Mouse (Mus musculus) hindbrain, embryonic 16.5 days (tissue): ENCODE measurements around the gene Onecut3. TPM values are rescaled to one million over a fixed set of nuclear protein-coding genes. Genes with fewer than 3 reads are reported as not detected.
A peak's percentile ranks its signal among the peaks of the same experiment; 100 is the strongest.

Experiments used
- ATAC-seq: fragments of 200-750 bp; cut with Nextera tagmentation; 2 replicates; pipeline ENCODE4 v1.8.0; 2017; ENCODE audit warnings: moderate TSS enrichment, moderate library complexity
- H3K27ac ChIP-seq: fragments of 300-500 bp; sonication (generic); 2 replicates; pipeline ENCODE4 v1.5.1; 2014; ENCODE audit warnings: low read depth, mild to moderate bottlenecking, control low read depth, low read length, moderate library complexity
- H3K27me3 ChIP-seq: fragments of 300-500 bp; sonication (generic); replicated peaks from 2 replicates; pipeline ENCODE4 v1.6.1; 2014; ENCODE audit warnings: low read length; ENCODE audit not compliant: control insufficient read depth, insufficient read depth
- H3K36me3 ChIP-seq: fragments of 300-500 bp; sonication (generic); 2 replicates; pipeline ENCODE4 v1.6.1; 2014; ENCODE audit warnings: mild to moderate bottlenecking, low read length, moderate library complexity, mixed read lengths; ENCODE audit not compliant: control insufficient read depth, insufficient read depth
- H3K4me1 ChIP-seq: fragments of 300-500 bp; sonication (generic); 2 replicates; pipeline ENCODE4 v1.6.1; 2014; ENCODE audit warnings: low read depth, low read length; ENCODE audit not compliant: control insufficient read depth, insufficient read depth
- H3K4me2 ChIP-seq: fragments of 300-500 bp; sonication (generic); 2 replicates; pipeline ENCODE4 v1.6.1; 2014; ENCODE audit warnings: mild to moderate bottlenecking, low read length, control low read depth, moderate library complexity
- H3K4me3 ChIP-seq: fragments of 300-500 bp; sonication (generic); 2 replicates; pipeline ENCODE4 v1.5.1; 2014; ENCODE audit warnings: mild to moderate bottlenecking, low read length, control low read depth, moderate library complexity
- H3K9ac ChIP-seq: fragments of 300-500 bp; sonication (generic); 2 replicates; pipeline ENCODE4 v1.6.1; 2014; ENCODE audit warnings: low read depth, mild to moderate bottlenecking, control low read depth, low read length, moderate library complexity
- H3K9me3 ChIP-seq: fragments of 300-500 bp; sonication (generic); 2 replicates; pipeline ENCODE4 v1.6.1; 2014; ENCODE audit warnings: mild to moderate bottlenecking, low read length, moderate library complexity; ENCODE audit not compliant: control insufficient read depth
- WGBS: fragments of 180-500 bp; shearing (Covaris S2); extraction: QIAGEN DNeasy Blood & Tissue Kit; methylation state at CpG from one replicate; pipeline ENCODE4 v1.1.7; 2014; 5-methylcytosine and 5-hydroxymethylcytosine counted together
- polyA plus RNA-seq: library from polyadenylated mRNA; unstranded; fragments of >200 nt; fragmentation: Nextera tagmentation; extraction: Ambion mirVana; gene quantifications from 2 replicates; pipeline ENCODE4 v1.2.1, GENCODE M21; 2015

Onecut3 gene
- polyA plus RNA-seq, 1 experiment from 2014 or later, result 1.2 TPM

DNA sequence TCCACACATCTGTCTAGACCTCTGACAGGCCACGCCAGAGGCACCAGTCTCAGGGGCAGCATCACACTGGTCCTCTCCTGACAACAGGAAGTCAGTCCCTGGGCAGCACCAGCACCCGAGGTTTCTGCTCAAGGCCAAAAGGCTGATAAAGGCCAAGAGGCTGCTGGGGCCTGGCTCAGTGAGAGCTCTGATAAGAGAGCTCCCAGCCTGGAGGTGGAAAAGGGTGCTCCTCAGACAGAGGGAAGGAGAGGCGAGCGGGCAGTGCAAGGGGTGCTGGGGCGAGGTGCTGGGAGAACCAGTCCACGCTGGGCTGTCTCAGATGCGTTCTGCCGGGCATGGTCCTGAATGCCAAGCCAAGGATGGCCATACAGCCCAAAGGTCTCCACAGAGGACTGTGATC is 58.9 kb downstream of the Onecut3 start:
- H3K27me3 ChIP-seq, result no peaks in the 10 kb centered on the region
- H3K4me1 ChIP-seq, result peaks cover 11% of the 10 kb centered on the region; the same call in 1 of the 2 replicates
- no peak overlapping the region for H3K9ac ChIP-seq
- no peak overlapping the region for H3K27ac ChIP-seq
- no peaks in the 10 kb centered on the region for H3K9me3 ChIP-seq
- H3K36me3 ChIP-seq, result peaks cover 9% of the 10 kb centered on the region
- no peak overlapping the region for H3K4me2 ChIP-seq
- 90% methylated on average over 8 of the region's 8 CpGs for WGBS
- no peak overlapping the region for H3K4me3 ChIP-seq
- no peak for ATAC-seq

DNA sequence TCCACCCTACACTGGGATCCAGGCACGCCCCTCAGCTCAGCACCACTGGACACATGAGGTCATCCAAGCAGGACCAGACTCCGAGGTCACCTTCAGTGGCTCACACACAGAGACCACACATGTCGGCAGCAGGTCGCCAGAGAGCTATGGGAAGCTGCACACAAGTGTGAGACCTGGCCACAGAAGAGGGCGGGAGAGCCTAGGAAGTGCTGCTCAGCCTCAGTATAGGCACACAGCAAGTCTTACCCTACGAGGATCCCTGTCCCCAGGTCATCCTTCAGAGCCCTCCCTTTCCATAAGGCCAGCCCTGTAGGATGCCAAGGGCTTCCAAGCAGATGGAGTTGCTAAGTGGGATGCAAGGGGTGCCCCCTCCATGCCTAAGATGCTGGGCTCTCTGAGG is 59.4 kb downstream of the Onecut3 start:
- Histone ChIP-seq H3K27me3 (no peaks in the 10 kb centered on the region), H3K4me3 (no peak overlapping the region), H3K9me3 (no peaks in the 10 kb centered on the region), H3K4me2 (no peak overlapping the region), H3K4me1 (peaks cover 11% of the 10 kb centered on the region; the same call in 1 of the 2 replicates), H3K27ac (no peak overlapping the region), H3K9ac (no peak overlapping the region), H3K36me3 (peaks cover 9% of the 10 kb centered on the region)
- WGBS, result 89% methylated on average over 6 of the region's 6 CpGs
- ATAC-seq, result no peak

DNA sequence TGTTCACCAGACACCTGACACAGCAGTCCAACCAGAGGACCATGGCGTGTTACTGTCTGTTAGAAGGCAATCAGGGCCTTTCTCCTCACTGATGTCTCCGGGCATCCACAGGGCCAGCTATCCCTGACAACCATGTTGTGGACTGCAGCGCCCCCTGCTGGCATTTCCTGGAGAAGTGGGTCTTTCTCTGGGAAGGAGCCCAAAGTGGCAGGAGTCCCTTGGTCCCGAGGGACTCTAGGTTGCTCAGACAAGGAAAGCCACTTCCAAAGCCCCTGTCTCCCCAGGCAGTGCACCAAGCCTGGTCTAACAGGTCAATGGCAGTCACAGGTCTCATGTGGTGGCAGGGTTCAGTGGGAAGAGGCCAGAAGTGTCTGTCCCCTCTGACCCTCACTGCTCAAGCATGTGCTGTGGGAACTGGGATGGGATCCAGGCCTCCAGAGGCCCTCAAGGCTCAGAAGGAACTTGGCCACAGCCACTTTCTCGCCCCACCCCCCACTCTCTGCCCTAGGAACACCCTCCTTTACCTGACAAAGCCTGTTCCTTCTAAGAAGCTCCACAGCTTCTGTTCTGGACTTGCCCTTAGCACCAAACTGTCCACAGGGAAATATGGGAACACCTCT is 62.8 kb downstream of the Onecut3 start:
- H3K4me3 ChIP-seq, result no peak overlapping the region
- peaks cover 30% of the 10 kb centered on the region for H3K4me1 ChIP-seq
- 36% methylated on average over 5 of the region's 5 CpGs for WGBS
- ATAC-seq, result no peak
- H3K27me3 ChIP-seq, result no peaks in the 10 kb centered on the region
- no peak overlapping the region for H3K4me2 ChIP-seq
- H3K9me3 ChIP-seq, result no peaks in the 10 kb centered on the region
- H3K9ac ChIP-seq, result no peak overlapping the region
- H3K27ac ChIP-seq, result no peak overlapping the region
- no peaks in the 10 kb centered on the region for H3K36me3 ChIP-seq

DNA sequence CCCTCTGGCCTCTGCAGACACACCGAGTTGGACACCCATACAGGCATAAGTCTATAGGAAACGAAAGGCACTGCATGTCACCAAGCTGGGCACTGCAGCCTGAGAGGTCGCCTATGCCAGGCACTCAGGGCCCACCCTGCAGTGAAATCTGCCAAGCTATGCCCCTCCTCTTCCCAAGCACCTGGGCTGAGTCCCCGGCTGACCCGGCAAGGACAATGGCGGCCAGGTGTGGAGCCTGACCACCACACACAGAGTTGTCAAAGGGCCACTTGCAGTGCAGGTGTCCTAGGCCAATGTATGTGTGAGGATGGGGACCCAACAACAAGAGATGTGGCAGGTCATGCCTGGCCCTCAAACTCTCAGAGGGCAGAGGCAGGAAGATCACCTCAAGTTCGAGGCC is 64.8 kb downstream of the Onecut3 start:
- ATAC-seq, result no peak
- H3K4me1 ChIP-seq, result peaks cover 31% of the 10 kb centered on the region
- H3K36me3 ChIP-seq, result no peaks in the 10 kb centered on the region
- H3K9me3 ChIP-seq, result no peaks in the 10 kb centered on the region
- H3K4me3 ChIP-seq, result no peak overlapping the region
- 0 out of 2 replicates have a peak overlapping the region, but pooled peaks have one; percentile 13 for H3K9ac ChIP-seq
- 93% methylated on average over 7 of the region's 7 CpGs for WGBS
- no peaks in the 10 kb centered on the region for H3K27me3 ChIP-seq
- H3K4me2 ChIP-seq, result no peak overlapping the region
- no peak overlapping the region for H3K27ac ChIP-seq

DNA sequence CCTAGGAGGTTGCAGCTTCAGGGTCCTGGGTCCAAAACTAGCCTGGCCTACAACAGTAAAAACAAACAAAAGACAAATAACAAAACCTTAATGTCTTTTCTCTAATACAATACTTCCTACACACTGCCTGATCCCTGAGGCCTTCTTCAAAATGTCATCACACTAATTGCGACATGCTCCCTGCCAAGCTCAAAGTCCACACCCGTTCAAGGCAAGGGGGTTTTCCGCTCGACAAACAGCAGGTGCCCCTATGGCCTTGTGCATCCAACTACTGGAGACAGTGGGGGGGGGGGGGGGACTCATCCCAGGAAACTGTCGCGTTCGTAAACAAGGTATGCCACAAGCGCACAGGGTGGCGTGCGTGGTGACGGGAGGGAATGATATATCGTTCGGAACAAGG is 66.0 kb downstream of the Onecut3 start:
- Histone ChIP-seq H3K4me2 (peak overlapping the region; percentile 83), H3K27ac (peak overlapping the region; percentile 96; the same call in 1 of the 2 replicates), H3K36me3 (no peaks in the 10 kb centered on the region), H3K9ac (peak overlapping the region; percentile 95), H3K27me3 (no peaks in the 10 kb centered on the region), H3K4me1 (peaks cover 31% of the 10 kb centered on the region), H3K9me3 (no peaks in the 10 kb centered on the region), H3K4me3 (peak overlapping the region; percentile 72)
- no peak for ATAC-seq
- WGBS, result 2% methylated on average over 13 of the region's 13 CpGs

DNA sequence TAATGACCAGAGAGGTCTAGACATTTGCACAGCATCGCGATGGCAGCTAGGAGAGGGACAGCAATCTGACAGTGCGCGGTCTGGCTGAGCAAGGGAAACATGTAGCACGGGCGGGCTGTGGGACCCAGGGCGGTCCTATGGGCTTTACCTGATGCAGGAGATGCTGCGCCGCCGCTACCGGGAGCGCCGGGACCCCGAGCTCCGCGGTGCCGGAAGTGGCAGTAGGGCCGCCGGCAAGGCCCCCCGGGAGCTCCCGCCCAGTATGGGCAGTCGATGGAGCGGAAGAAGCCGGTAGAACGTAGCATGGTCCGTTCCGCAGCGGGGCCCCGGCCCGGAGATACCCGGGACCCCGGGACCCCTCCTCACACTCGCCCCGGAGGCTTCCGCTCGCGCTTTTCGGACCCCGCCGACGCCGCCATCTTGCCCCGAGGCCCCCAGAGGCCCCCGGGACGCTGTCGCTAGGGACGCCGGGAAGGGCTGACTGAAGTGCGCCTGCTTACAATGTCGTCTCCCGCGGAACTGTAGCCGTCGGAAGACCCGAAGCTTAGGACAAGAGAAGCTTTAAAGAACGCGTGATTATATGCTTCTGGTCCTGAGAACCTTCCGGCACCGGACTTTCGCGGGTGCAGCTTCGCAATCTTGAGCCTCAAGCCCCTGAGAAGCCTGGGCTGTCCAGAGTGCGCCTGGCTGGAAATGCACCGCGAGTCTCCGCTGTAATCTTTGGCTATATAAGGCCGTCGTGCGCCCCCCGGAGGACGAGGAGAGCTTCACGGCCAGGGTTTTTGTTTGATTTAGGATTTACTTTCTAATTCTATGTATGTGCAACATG is 66.7 kb downstream of the Onecut3 start, which contains the start of gene Rexo1:
TSS of gene Rexo1 (minus strand) at position 445 of the 829 bp plus-strand sequence.
- H3K9ac ChIP-seq, result peak within 1 kb of the TSS; percentile 95
- peak within 1 kb of the TSS; percentile 83 for H3K4me2 ChIP-seq
- ATAC-seq, result peak; percentile 89
- H3K4me1 ChIP-seq, result peaks cover 31% of the 10 kb centered on the region
- WGBS, result under 1% methylated on average over 65 of the region's 72 CpGs
- peak within 1 kb of the TSS; percentile 72 for H3K4me3 ChIP-seq
- peak within 1 kb of the TSS; percentile 96 for H3K27ac ChIP-seq
- H3K36me3 ChIP-seq, result no peaks in the 10 kb centered on the region
- H3K9me3 ChIP-seq, result no peaks in the 10 kb centered on the region
- no peaks in the 10 kb centered on the region for H3K27me3 ChIP-seq

DNA sequence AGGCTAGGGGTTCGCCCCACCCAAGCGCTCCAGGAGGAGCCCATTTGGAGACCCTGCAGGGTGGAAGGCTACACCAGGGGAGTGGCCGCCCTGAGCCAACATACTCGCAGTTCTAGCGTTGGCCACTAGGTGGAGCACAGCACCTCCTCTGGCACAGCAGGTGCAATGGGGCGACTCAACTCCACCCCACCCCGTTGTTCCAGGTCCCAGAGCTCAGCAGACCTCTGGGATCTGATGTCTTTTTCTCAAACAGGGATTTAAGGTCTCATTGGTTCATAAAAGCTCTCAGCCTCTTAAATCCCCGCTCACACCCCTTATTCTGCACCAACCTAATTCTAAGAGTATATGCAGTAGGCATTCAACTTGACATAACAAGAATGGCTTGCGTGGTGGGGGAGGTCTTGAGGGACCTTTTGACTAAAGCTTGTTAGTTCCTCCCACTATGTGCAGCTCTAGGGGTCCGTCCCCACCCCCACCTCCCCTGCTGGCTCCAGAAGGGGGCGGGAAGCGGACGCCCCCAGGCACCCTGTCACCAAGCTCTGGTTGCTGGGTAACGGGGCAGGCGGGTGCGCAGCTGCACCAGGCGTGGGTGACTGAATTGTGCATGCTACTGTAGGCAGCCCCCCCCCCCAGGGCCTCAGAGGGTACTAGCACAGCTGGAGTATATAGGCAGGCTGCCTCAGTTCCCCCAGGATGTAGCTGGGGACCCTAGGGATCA is 71.9 kb downstream of the Onecut3 start:
- Histone ChIP-seq H3K4me3 (no peak overlapping the region), H3K27ac (peak overlapping the region; percentile 56), H3K36me3 (peaks cover 6% of the 10 kb centered on the region; the same call in 1 of the 2 replicates), H3K4me2 (peak overlapping the region; percentile 41), H3K27me3 (no peaks in the 10 kb centered on the region), H3K9me3 (no peaks in the 10 kb centered on the region), H3K9ac (peak overlapping the region; percentile 41; the same call in 1 of the 2 replicates), H3K4me1 (peaks cover 31% of the 10 kb centered on the region)
- peak; percentile 44 for ATAC-seq
- WGBS, result 6% methylated on average over 17 of the region's 17 CpGs
